18 mouse cellular contexts compared by ENCODE assay signal in the genomic region with DNA sequence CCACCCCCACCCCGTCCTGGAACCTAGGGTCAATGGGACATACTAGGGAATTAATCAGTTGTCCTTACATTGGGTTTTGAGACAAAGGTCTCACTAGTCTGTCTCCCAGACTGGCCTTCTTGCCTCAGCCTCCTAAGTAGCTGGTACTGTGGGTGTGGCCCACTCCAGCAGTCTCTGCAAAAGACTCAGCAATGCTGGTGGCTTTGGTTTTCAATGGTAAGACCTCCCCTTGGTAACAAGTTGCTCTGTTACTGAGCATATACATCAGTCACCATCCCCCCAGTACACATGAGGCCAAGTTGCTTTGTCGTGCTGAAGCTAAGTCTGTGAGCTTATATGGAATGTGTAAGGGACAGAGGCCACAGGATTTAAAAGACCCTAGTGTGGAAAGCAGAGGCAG. TPM values are rescaled to one million over a fixed set of nuclear protein-coding genes. Genes with fewer than 3 reads are reported as not detected.
"Had no signal": no experiment of that assay in that cellular context is flagged by ENCODE, and none has a peak within 500 bp of the region (broad histone marks: within the 10 kb centered on the region; RNA-seq: fewer than 3 reads in every experiment).

No protein-coding gene starts in this region.

- H3K4me1 ChIP-seq: midbrain, embryonic 12.5 days; midbrain, embryonic 15.5 days; neural tube, embryonic 12.5 days had no signal

- H3K27me3 ChIP-seq: midbrain, embryonic 12.5 days; midbrain, embryonic 15.5 days; neural tube, embryonic 12.5 days had no signal

- DNase-seq: lung, adult 18-20 months; lung, embryonic 14.5 days; lung, postnatal 10 days; right cerebral cortex, adult 18-20 months; right cerebral cortex, postnatal 25 days; right cerebral cortex, postnatal 4 days; spleen, adult 18-20 months; thymus, adult 18-20 months; thymus, postnatal 14 days; thymus, postnatal 36 days had no signal

- H3K4me3 ChIP-seq: megakaryocyte, embryonic 14.5 days; midbrain, embryonic 12.5 days; midbrain, embryonic 15.5 days; neural tube, embryonic 12.5 days had no signal

- H3K36me3 ChIP-seq: midbrain, embryonic 12.5 days; midbrain, embryonic 15.5 days; neural tube, embryonic 12.5 days had no signal

- H3K9ac ChIP-seq: liver, embryonic 14.5 days; lung, embryonic 14.5 days; midbrain, embryonic 12.5 days; midbrain, embryonic 15.5 days; neural tube, embryonic 12.5 days had no signal

- H3K4me2 ChIP-seq: lung, embryonic 14.5 days; midbrain, embryonic 12.5 days; midbrain, embryonic 15.5 days; neural tube, embryonic 12.5 days had no signal

- H3K27ac ChIP-seq: liver, embryonic 14.5 days; macrophage; midbrain, embryonic 12.5 days; midbrain, embryonic 15.5 days; neural tube, embryonic 12.5 days had no signal

- H3K9me3 ChIP-seq: megakaryocyte, embryonic 14.5 days; midbrain, embryonic 12.5 days; midbrain, embryonic 15.5 days; neural tube, embryonic 12.5 days had no signal

- ATAC-seq: midbrain, embryonic 15.5 days had no signal

RNA-seq across cellular contexts. Expression of gene T, which starts 36.3 kb away (rescaled TPM):
- polyA plus RNA-seq: liver, embryonic 16.5 days; macrophage; small intestine, adult 2 months had no signal

RNA-seq across cellular contexts. Expression of gene T2, which starts 42.2 kb away (rescaled TPM):
- polyA plus RNA-seq: liver, embryonic 16.5 days; macrophage had no signal
